ENCODE assay signal across 12 mouse cellular contexts in the genomic region with DNA sequence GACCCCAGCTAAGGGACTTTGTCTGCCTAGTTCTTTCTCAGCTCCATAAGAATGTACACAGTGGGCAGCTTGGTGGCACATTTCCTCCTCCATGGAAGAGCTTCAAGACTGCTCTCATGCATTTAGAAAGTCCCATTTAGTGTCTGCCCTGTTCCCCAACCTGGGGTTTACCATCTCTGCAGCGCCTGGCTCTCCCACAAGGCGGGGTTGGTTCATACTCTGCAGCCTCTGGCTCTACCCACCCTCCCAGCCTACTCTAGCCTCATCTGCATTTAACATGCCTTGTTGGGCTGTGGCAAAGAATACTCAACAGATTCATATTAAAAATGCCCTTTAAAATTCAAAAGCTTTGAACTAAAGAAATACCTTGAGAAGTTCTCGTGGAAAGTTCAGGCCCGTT.
"Had no signal": no experiment of that assay in that cellular context is flagged by ENCODE, and none has a peak within 500 bp of the region (broad histone marks: within the 10 kb centered on the region; RNA-seq: fewer than 3 reads in every experiment).

No protein-coding gene starts in this region.

- H3K27ac ChIP-seq: limb, embryonic 15.5 days; liver, embryonic 13.5 days; stomach, embryonic 15.5 days had no signal

- H3K36me3 ChIP-seq: limb, embryonic 15.5 days; liver, embryonic 13.5 days; stomach, embryonic 15.5 days had no signal

- H3K9me3 ChIP-seq: limb, embryonic 15.5 days; liver, embryonic 13.5 days; stomach, embryonic 15.5 days had no signal

- ATAC-seq: intestine, postnatal 0 days; lung, postnatal 0 days had no signal

- DNase-seq: kidney, adult 8-10 months; layer of hippocampus, adult 9-11 months; layer of hippocampus, postnatal 36 days; liver, embryonic 13.5 days; lung, adult 18-20 months; lung, postnatal 36 days; right cerebral cortex, postnatal 14 days; thymus, postnatal 4 days had no signal

- H3K9ac ChIP-seq: limb, embryonic 15.5 days; liver, embryonic 13.5 days; stomach, embryonic 15.5 days had no signal

- H3K4me3 ChIP-seq: limb, embryonic 15.5 days; liver, embryonic 13.5 days; stomach, embryonic 15.5 days had no signal

- H3K4me2 ChIP-seq: limb, embryonic 15.5 days; liver, embryonic 13.5 days; stomach, embryonic 15.5 days had no signal

- H3K27me3 ChIP-seq: limb, embryonic 15.5 days; liver, embryonic 13.5 days; stomach, embryonic 15.5 days had no signal
